Mouse (Mus musculus) liver, embryonic 13.5 days (tissue): ENCODE data around the gene Ssr1. TPM values are rescaled to one million over a fixed set of nuclear protein-coding genes. Genes with fewer than 3 reads are reported as not detected.
A peak's percentile ranks its signal among the peaks of the same experiment; 100 is the strongest.

Source experiments
- ATAC-seq: fragments of 200-750 bp; cut with Nextera tagmentation; 2 replicates; pipeline ENCODE4 v1.8.0; 2017; ENCODE audit warnings: low read depth, mild to moderate bottlenecking, moderate number of reproducible peaks, moderate library complexity
- DNase-seq: peaks from one replicate; pipeline ENCODE4 v3.0.0; 2022
- H3K27ac ChIP-seq: fragments of 300-500 bp; sonication (generic); 2 replicates; pipeline ENCODE4 v1.5.1; 2015; ENCODE audit warnings: moderate library complexity, mild to moderate bottlenecking, inconsistent platforms
- H3K27me3 ChIP-seq: fragments of 300-500 bp; sonication (generic); 2 replicates; pipeline ENCODE4 v1.6.1; 2015; ENCODE audit warnings: mild to moderate bottlenecking, inconsistent platforms
- H3K36me3 ChIP-seq: fragments of 300-500 bp; sonication (generic); 2 replicates; pipeline ENCODE4 v1.6.1; 2015; ENCODE audit warnings: mild to moderate bottlenecking, inconsistent platforms
- H3K4me1 ChIP-seq: fragments of 300-500 bp; sonication (generic); replicated peaks from 2 replicates; pipeline ENCODE4 v1.6.1; 2015; ENCODE audit warnings: inconsistent platforms
- H3K4me2 ChIP-seq: fragments of 300-500 bp; sonication (generic); 2 replicates; pipeline ENCODE4 v1.6.1; 2015; ENCODE audit warnings: inconsistent platforms, mild to moderate bottlenecking, moderate library complexity
- H3K4me3 ChIP-seq: fragments of 300-500 bp; sonication (generic); replicated peaks from 2 replicates; pipeline ENCODE4 v1.5.1; 2015; ENCODE audit warnings: mild to moderate bottlenecking, inconsistent platforms
- H3K9ac ChIP-seq: fragments of 300-500 bp; sonication (generic); 2 replicates; pipeline ENCODE4 v1.6.1; 2015; ENCODE audit warnings: mild to moderate bottlenecking, inconsistent platforms
- H3K9me3 ChIP-seq: fragments of 300-500 bp; sonication (generic); replicated peaks from 2 replicates; pipeline ENCODE4 v1.6.1; 2016; ENCODE audit warnings: inconsistent platforms
- WGBS: fragments of 180-500 bp; shearing (Covaris S2); methylation state at CpG from one replicate; pipeline ENCODE4 v1.1.7; 2015; ENCODE audit not compliant: insufficient replicate concordance; 5-methylcytosine and 5-hydroxymethylcytosine counted together
- polyA plus RNA-seq: library from polyadenylated mRNA; unstranded; fragments of >200 nt; fragmentation: Nextera tagmentation; extraction: Ambion mirVana; gene quantifications from 2 replicates; pipeline ENCODE4 v1.2.1, GENCODE M21; 2015

Ssr1 gene
- 93.6 and 119 TPM in 2 replicates for polyA plus RNA-seq

DNA sequence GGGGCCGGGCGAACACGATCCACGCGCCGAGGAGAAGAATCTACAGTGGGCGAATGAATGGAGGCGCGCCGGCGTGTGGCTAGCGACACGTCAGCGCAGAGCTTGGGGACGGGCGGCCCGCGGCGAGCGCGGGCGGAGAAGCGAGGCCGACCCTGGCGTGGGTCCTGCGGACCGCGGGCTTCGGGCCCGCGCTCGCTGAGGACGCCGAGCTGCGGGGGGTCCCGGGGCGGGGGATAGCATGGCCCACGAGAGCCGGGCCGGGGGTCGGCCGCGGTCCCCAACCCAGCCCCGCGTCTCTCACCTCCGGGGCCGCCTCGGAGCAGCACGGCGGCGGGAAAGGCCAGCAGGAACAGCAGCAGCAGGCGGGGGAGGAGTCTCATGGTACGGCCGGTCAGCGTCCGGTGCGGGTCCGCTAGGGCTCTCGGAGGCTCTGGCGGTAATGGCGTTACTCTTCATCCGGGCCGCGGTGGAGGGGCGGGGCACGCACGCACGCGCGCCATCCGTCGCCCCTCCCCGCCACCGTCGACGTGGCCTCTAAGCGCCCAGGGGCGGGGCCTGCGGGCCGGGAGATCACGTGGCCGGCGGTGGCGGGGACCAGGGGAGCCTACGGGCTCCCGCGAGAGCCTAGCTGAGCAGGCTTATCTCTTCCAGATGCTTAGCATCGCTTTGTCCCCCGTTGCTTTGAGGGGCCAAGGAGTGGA is at the start of gene Ssr1:
TSS of gene Ssr1 (minus strand) at position 514 of the 701 bp plus-strand sequence.
- peak within 1 kb of the TSS; percentile 100 for H3K9ac ChIP-seq
- H3K4me2 ChIP-seq: peak within 1 kb of the TSS; percentile 80
- no peaks in the 10 kb centered on the region; the same call in 1 of the 2 replicates for H3K27me3 ChIP-seq
- DNase-seq (peak; percentile 87), ATAC-seq (peak; percentile 96)
- peaks cover 45% of the 10 kb centered on the region for H3K4me1 ChIP-seq
- peaks cover 30% of the 10 kb centered on the region for H3K36me3 ChIP-seq
- WGBS: under 1% methylated on average over 89 of the region's 89 CpGs
- peak within 1 kb of the TSS; percentile 99 for H3K4me3 ChIP-seq
- peak within 1 kb of the TSS; percentile 94 for H3K27ac ChIP-seq
- H3K9me3 ChIP-seq: no peaks in the 10 kb centered on the region

DNA sequence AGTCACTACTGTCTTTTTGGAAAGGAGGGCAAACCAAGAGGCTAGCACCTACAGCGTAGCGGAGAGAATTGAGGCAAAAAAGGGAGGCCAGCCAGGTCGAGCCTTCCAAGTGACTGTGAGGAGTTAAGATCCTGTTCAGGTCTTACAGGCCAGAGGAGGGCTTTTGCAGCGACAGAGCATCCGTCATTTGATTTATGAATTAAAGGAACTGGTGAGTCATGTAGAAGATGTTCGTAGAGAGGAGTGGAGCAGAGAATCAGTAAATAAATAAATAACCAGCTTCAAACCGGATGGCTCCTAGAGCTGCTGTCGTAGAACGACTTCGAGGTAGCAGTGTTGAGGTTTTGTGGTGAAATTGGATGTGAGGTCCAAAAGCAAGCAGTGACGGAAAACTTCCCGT is 43.8 kb upstream of the Ssr1 start:
- Histone ChIP-seq H3K4me2 (peak overlapping the region; percentile 90), H3K9ac (peak overlapping the region; percentile 93), H3K36me3 (peaks cover 37% of the 10 kb centered on the region), H3K4me1 (peaks cover 32% of the 10 kb centered on the region), H3K27me3 (no peaks in the 10 kb centered on the region), H3K9me3 (no peaks in the 10 kb centered on the region), H3K4me3 (peak overlapping the region; percentile 92), H3K27ac (peak overlapping the region; percentile 85)
- WGBS: 14% methylated on average over 12 of the region's 12 CpGs
- ATAC-seq (no peak), DNase-seq (peak; percentile 2)

DNA sequence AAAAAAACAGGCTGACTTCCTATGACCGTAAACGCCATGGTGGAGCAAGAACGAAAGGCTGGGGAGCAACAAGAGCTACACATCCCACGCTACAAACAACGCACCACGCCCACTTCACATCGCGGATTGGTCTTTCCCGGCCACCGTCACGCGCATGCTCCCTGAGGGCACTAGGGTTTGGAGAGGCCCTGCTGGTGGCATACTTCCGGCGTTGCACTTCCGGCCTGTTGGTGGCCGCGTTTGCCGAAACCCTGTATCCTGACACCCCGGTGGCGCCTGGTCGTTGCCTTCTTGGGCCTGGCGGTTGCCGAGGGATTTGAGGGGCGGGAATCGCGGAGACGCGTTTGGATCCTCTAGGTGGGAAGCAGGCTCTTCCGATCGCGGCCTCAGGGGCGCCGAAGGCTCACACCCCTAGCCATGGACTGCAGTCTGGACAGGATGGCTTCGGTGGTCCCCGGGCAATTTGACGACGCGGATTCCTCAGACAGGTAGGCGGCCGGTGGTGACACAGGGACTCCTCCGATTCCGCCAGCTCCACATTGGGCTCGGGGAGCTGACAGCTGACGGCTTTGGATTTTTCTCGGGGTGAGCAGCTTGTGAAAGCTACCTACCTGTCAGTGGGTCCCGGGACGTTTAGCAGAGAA is 43.1 kb upstream of the Ssr1 start, which contains the start of gene Cage1:
TSS of gene Cage1 (minus strand) at position 26 of the 644 bp plus-strand sequence.
- peaks cover 33% of the 10 kb centered on the region for H3K36me3 ChIP-seq
- H3K27ac ChIP-seq: peak within 1 kb of the TSS; percentile 85
- ATAC-seq (peak; percentile 95), DNase-seq (peak; percentile 95)
- peaks cover 32% of the 10 kb centered on the region for H3K4me1 ChIP-seq
- peak within 1 kb of the TSS; percentile 90 for H3K4me2 ChIP-seq
- H3K27me3 ChIP-seq: no peaks in the 10 kb centered on the region
- WGBS: under 1% methylated on average over 47 of the region's 47 CpGs
- no peaks in the 10 kb centered on the region for H3K9me3 ChIP-seq
- H3K4me3 ChIP-seq: peak within 1 kb of the TSS; percentile 92
- H3K9ac ChIP-seq: peak within 1 kb of the TSS; percentile 93

DNA sequence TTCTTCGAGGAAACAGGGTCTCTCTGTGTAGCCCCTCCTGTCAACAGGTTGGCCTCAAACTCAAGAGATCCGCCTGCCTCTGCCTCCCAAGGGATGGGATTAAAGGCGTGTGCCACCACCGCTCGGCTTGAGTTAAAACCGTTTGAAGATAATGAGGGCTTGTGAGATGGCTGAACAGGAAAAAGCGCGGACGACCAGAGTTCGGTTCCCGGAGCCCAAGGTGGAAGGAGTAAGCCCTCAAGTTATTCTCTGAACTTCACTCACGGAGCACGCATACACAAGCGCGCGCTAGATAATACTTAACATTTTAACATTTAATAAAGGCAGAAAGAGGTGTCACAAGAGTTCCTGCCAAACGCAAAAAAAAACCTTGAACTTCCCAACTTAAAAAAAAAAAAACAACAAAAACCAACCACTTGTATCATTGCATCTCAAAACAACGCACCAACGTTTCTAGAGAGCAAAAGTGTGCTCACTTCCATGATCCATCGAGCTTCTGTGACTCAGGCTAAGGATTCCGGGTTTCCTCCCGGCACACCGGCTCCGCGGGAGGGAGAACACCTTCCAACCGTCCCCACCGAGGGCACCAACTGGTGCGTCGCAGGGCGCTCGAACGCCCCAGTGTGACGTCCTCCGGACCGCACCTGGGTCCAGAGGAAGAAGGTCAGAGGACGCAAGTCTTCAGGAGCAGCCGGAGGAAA is 42.5 kb upstream of the Ssr1 start, which contains the start of gene Riok1:
TSS of gene Riok1 (plus strand) at position 653 of the 701 bp plus-strand sequence.
- H3K27ac ChIP-seq: peak within 1 kb of the TSS; percentile 85
- no peaks in the 10 kb centered on the region for H3K27me3 ChIP-seq
- H3K4me1 ChIP-seq: peaks cover 32% of the 10 kb centered on the region
- H3K36me3 ChIP-seq: peaks cover 26% of the 10 kb centered on the region
- DNase-seq (peak; percentile 29), ATAC-seq (peak; percentile 79)
- H3K9me3 ChIP-seq: no peaks in the 10 kb centered on the region
- WGBS: 5% methylated on average over 37 of the region's 37 CpGs
- peak within 1 kb of the TSS; percentile 90 for H3K4me2 ChIP-seq
- H3K9ac ChIP-seq: peak within 1 kb of the TSS; percentile 93
- peak within 1 kb of the TSS; percentile 92 for H3K4me3 ChIP-seq

DNA sequence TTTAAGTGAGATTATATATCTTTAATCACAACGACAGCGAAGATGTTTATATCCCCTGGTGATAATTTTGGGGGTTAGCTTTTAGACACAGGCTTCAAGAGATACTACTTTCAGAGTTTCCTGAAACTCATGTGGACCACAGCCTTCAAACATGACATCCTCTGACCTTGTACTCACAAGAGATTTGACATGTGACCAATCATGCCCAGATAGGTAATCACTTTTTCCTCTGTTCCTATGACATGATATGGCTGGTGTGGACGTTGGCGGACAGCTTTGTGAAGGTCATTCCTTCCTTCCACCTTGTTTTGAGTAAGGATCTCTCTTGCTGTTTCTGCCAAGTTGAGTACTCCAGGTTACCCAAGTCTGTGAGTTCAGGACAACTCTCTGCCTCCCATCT is 34.4 kb upstream of the Ssr1 start:
- no peak overlapping the region for H3K27ac ChIP-seq
- H3K4me1 ChIP-seq: no peaks in the 10 kb centered on the region
- H3K36me3 ChIP-seq: no peaks in the 10 kb centered on the region
- no peaks in the 10 kb centered on the region for H3K9me3 ChIP-seq
- WGBS: 49% methylated on average over 4 of the region's 4 CpGs
- H3K27me3 ChIP-seq: no peaks in the 10 kb centered on the region
- no peak for DNase-seq
- no peak overlapping the region for H3K9ac ChIP-seq
- H3K4me2 ChIP-seq: no peak overlapping the region
- no peak overlapping the region for H3K4me3 ChIP-seq
- no peak for ATAC-seq

DNA sequence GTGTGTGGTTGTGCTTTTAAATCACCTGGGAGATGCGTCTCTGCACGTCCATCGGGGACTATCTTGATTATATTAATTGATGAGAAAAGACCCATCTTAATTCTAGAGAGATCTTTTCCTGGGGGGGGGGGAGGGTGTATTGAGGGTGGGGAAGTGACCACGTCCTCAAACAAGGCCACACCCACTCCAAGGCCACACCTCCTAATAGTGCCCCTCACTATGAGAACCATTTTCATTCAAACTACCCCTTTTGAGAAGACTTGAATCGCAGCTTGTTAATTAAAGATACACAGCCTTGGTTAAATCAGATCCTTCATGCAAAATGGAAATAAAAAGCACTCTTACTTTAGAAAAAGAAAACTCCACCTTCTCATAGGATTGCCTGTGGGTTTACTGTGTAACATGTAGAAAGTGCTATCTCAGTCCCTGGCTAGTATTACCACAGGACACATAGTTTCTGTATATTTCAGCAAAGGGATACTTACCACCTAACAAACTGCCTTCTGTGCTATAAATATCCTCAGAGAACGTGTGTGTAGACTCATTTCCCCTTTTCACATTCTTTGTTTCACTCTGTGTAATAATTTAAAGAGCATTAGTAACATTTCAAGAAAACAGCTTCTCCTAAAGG is 33.7 kb upstream of the Ssr1 start:
- WGBS: 48% methylated on average over 6 of the region's 6 CpGs
- Histone ChIP-seq H3K36me3 (no peaks in the 10 kb centered on the region), H3K4me3 (no peak overlapping the region), H3K9ac (no peak overlapping the region), H3K4me1 (no peaks in the 10 kb centered on the region), H3K9me3 (no peaks in the 10 kb centered on the region), H3K4me2 (no peak overlapping the region), H3K27ac (no peak overlapping the region), H3K27me3 (no peaks in the 10 kb centered on the region)
- DNase-seq: no peak
- ATAC-seq: no peak

DNA sequence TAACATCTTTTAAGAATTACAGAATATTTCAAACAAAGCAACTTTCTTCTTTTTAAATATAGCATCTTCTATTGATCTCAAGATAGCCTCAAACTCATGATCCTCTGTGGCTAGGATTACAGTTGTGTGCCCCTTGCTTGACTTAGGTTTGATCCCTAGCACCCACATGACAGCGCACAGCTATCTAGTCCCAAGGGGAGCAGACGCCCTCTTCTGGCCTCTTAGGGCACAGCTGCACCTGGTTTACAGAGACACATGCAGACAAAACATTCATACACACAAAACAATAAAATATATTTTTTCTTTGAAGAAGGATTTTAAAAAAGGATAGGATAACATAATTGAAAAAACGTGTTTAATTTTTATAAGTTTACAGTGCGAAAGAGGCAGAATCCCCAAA is 31.9 kb upstream of the Ssr1 start:
- 49% methylated on average over 4 of the region's 4 CpGs for WGBS
- H3K36me3 ChIP-seq: no peaks in the 10 kb centered on the region
- no peak for ATAC-seq

DNA sequence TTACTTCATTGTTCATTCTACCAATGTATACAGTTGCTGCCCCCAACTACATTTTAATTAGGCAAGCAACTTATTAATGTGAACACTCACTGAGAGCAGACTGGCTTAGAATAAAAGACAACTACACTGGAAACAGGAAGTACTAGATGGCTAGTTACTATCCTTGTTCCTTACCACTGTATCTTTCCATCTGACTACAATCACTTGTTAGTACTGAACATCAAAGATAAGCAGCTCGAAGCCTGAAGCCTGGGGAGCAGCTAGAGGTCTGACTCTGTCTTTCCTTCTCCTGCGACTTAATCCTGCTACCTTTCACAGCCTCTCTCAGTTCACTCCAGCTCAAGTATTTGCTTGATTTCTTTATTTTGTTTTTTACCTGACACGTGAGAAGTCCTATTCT is 24.8 kb upstream of the Ssr1 start:
- Histone ChIP-seq H3K27me3 (no peaks in the 10 kb centered on the region), H3K9ac (no peak overlapping the region), H3K4me3 (no peak overlapping the region), H3K4me1 (no peaks in the 10 kb centered on the region), H3K27ac (no peak overlapping the region), H3K36me3 (no peaks in the 10 kb centered on the region), H3K9me3 (no peaks in the 10 kb centered on the region), H3K4me2 (no peak overlapping the region)
- ATAC-seq (no peak), DNase-seq (no peak)
- WGBS: 37% methylated on average over 3 of the region's 3 CpGs

More for the DNA sequence above, 31.9 kb upstream of the Ssr1 start:
- Histone ChIP-seq H3K27me3 (no peaks in the 10 kb centered on the region), H3K27ac (no peak overlapping the region), H3K9ac (no peak overlapping the region), H3K4me2 (no peak overlapping the region), H3K4me3 (no peak overlapping the region), H3K9me3 (no peaks in the 10 kb centered on the region), H3K4me1 (no peaks in the 10 kb centered on the region)
- DNase-seq: peak; percentile 18

DNA sequence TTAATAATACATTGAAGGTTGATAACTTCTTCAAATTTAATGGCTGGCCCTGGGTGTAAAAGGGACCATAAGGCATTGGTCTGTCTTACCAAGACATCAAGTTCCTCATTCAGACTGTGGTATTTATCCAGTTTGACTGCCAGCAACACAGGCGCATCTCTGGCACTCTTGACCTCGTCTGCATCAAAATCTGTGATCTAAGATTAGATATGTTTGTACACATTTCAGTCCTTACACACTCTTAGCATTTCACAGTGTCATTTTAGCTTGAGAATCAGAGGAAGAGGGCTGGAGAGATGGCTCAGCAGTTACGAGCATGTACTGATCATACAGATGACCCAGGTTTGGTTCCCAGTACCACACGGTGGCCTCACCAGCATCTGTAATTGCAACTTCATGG is 21.6 kb upstream of the Ssr1 start:
- Histone ChIP-seq H3K27ac (no peak overlapping the region), H3K4me1 (peaks cover 4% of the 10 kb centered on the region), H3K9ac (no peak overlapping the region), H3K4me3 (no peak overlapping the region), H3K36me3 (no peaks in the 10 kb centered on the region), H3K9me3 (no peaks in the 10 kb centered on the region), H3K4me2 (no peak overlapping the region), H3K27me3 (no peaks in the 10 kb centered on the region)
- DNase-seq (no peak), ATAC-seq (no peak)
- 65% methylated on average over 4 of the region's 4 CpGs for WGBS

DNA sequence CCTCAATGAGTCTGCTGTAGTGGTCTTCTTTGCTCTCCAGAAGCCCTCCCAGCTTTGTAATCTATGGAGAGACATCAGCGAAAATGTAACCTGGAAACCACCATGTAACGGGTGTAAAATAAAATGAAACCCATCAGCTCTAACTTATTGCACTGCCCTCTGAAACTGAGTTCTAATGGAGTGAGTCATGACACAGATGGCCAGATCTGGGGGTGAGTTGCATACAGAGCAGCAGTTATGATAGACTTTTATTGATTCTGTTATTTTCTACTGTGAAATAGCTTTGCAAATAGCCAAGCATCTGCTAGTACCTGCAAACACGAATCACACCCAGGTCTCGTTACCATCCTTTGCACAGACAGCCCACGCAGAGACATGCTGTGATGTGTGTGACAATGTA is 18.4 kb upstream of the Ssr1 start:
- Histone ChIP-seq H3K27ac (no peak overlapping the region), H3K4me1 (peaks cover 17% of the 10 kb centered on the region), H3K9me3 (no peaks in the 10 kb centered on the region), H3K27me3 (no peaks in the 10 kb centered on the region), H3K9ac (no peak overlapping the region), H3K4me2 (no peak overlapping the region), H3K36me3 (no peaks in the 10 kb centered on the region), H3K4me3 (no peak overlapping the region)
- WGBS: 77% methylated on average over 5 of the region's 5 CpGs
- ATAC-seq (no peak), DNase-seq (no peak)

DNA sequence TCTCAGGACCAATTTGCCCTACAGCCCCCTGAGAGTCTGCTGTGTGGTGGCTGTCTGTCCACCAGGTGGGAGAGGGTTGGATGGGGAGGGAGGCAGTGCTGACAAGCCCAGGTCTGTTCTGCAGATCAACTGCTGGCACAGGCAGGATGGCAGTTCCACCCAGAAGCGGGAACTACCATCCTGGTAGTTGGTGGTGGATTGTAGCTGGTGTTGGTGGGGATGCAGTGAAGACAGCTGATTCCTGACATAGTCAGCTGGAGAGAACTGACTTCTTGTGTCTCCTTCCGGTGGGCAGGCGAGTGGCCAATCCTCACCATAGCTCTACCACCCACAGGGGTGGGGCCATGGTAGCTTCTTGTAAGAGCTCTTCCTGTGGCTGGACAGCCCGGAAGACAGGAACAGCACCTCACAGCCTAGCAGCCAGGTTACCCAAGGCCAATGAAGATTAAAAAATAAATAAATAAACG is 16.5 kb upstream of the Ssr1 start:
- H3K4me2 ChIP-seq: peak overlapping the region; percentile 45

More for the DNA sequence above, 16.5 kb upstream of the Ssr1 start:
- H3K9ac ChIP-seq: peak overlapping the region; percentile 22; the same call in 1 of the 2 replicates
- H3K9me3 ChIP-seq: no peaks in the 10 kb centered on the region
- WGBS: 24% methylated on average over 5 of the region's 5 CpGs
- peak overlapping the region; percentile 74 for H3K27ac ChIP-seq
- H3K27me3 ChIP-seq: no peaks in the 10 kb centered on the region
- DNase-seq (no peak), ATAC-seq (peak; percentile 83)
- peaks cover 17% of the 10 kb centered on the region for H3K4me1 ChIP-seq
- no peaks in the 10 kb centered on the region for H3K36me3 ChIP-seq
- peak overlapping the region; percentile 10; the same call in 1 of the 2 replicates for H3K4me3 ChIP-seq
